Mouse (Mus musculus): ENCODE measurements around the gene 2700097O09Rik.
"Not testable (repeated sequence)": the region's sequence is repeated elsewhere in the genome, so short reads cannot be mapped to it uniquely, and the experiment has no call there.

2700097O09Rik gene

DNA sequence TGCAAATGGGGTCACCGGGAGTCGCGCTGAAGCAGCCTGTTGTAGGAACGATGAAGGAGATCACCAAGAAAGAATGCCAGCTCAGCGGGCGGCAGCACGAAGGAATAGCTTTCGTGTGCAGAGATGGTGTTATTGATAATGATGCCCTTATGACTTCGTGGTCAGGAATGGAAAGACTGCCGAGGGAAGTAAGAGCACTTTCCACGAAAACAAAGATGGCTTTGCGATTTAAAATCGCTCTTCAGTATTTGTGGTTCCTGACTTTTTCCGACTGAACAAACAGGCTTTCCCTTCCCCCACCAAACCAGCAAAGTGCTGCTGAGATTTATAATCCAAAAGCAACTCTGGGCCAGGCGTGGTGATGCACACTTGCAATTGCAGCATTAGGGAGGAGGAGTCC, 38.9 kb downstream of the 2700097O09Rik start:
- no peak for DNase-seq (ENCODE audit: low spot score)

GRCm38 (mm10) chr12:55027088-55027487, 52.8 kb downstream of the 2700097O09Rik start:
- DNase-seq (ENCODE audit: low spot score) = no peak

DNA sequence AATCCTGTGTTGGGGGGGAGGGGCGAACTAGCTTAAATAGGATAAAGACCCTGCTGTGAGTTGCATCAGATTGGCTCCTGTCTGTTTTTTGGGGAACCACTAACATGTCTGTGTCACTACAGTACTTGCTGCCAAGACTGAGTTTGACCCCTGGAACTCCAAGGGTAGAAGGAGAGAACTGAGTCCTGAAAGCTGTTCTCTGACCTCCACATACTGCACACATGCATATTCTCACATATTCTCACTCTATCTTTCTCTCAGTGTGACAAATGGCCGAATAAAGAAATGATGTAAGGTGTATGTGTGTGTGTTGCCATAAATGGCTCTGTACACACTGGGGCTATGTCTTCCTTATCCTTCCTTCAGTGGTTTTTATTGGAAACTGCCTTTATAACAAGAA, 56.6 kb downstream of the 2700097O09Rik start:
- no peak for DNase-seq (ENCODE audit: low spot score)

GRCm38 (mm10) chr12:55019421-55019877, 60.5 kb downstream of the 2700097O09Rik start:
- DNase-seq (ENCODE audit: low spot score) = peak; percentile 28

GRCm38 (mm10) chr12:55017119-55017721, 62.7 kb downstream of the 2700097O09Rik start:
- DNase-seq (ENCODE audit: low spot score) = no peak

- DNase-seq (ENCODE audit: low spot score) = no peak
These were observed 63.4 kb downstream of the 2700097O09Rik start for GRCm38 (mm10) chr12:55016339-55017118.

DNA sequence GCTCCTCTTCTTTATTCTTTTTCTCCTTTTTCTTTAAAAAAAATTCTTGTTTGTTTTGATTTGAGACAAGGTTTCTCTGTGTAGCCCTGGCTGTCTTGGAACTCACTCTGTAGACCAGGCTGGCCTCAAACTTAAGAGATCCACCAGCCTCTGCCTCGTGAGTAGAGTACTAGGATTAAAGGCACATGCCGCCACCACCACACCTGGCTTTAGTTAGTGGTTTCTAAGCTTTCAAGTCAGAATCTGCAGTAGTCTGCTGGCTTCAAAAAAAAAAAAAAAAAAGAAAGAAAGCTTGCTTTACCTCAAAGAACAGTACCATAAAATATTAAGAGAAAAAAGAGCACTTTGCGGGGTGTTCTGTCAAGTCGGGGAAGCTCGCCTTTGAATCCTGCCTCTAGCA, 64.5 kb downstream of the 2700097O09Rik start:
- no peak for DNase-seq (ENCODE audit: low spot score)

- no peak for DNase-seq (ENCODE audit: low spot score)
These were observed 66.1 kb downstream of the 2700097O09Rik start, which contains the start of gene Baz1a for GRCm38 (mm10) chr12:55013626-55014398. TSS of gene Baz1a (minus strand) at chr12:55014348.

DNA sequence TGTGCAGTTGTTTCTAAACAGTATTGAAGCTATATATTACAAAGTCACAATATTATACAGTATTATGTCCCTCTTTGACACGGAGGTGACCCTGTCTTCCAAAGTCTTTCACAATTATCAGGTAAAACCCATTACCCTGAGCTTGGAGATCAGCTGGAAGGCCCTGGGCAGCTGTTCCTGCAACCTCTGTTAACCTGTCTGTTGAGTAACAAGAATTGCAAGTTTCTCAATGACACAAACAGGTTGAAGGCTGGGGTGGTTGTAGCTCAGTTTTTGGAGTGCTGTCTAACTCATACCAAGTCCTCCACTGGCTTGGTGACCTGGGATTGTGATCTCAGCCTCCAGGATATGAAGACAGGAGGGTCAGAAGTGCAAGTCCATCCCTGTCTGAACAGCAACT, 66.9 kb downstream of the 2700097O09Rik start:
- no peak for DNase-seq (ENCODE audit: low spot score)

GRCm38 (mm10) chr12:55007361-55008008, 72.4 kb downstream of the 2700097O09Rik start:
- DNase-seq (ENCODE audit: low spot score) = no peak

GRCm38 (mm10) chr12:55006071-55006470, 73.8 kb downstream of the 2700097O09Rik start:
- no peak for DNase-seq (ENCODE audit: low spot score)

GRCm38 (mm10) chr12:55004396-55004795, 75.5 kb downstream of the 2700097O09Rik start:
- DNase-seq (ENCODE audit: low spot score) = no peak

DNA sequence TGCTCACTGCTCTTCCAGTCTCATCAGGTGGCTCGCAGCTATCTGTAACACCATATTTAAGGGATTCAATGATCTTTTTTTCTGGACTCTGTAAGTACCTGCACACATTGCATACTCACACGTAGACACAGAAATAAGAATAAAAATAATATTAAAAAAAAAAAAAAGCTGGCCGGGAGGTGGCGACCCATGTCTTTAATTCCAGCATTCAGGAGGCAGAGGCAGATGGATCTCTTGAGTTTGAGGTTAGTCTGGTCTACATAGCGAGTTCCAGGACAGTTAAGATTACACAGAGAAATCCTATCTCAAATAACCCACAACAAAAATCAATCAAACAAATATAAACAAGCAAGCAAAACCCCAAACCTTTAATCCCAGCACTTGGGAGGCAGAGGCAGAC, 76.1 kb downstream of the 2700097O09Rik start:
- no peak for DNase-seq (ENCODE audit: low spot score)

DNA sequence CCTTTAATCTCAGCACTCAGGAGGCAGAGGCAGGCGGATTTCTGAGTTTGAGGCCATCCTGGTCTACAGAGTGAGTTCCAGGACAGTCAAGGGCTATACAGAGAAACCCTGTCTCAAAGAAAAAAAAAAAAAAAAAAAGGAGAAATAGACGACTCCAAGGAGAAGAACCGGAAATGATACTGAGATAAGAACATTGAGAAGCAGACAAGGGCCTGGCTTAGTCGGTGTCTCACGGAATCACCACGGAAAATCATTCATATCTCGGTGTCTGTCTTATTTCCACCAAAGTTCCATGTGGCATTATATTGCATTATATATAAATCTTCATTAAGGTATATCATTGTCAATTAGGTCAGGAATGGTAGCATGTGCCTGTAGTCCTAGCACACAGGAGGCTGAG, 77.4 kb downstream of the 2700097O09Rik start:
- not testable (repeated sequence) for DNase-seq (ENCODE audit: low spot score)

DNA sequence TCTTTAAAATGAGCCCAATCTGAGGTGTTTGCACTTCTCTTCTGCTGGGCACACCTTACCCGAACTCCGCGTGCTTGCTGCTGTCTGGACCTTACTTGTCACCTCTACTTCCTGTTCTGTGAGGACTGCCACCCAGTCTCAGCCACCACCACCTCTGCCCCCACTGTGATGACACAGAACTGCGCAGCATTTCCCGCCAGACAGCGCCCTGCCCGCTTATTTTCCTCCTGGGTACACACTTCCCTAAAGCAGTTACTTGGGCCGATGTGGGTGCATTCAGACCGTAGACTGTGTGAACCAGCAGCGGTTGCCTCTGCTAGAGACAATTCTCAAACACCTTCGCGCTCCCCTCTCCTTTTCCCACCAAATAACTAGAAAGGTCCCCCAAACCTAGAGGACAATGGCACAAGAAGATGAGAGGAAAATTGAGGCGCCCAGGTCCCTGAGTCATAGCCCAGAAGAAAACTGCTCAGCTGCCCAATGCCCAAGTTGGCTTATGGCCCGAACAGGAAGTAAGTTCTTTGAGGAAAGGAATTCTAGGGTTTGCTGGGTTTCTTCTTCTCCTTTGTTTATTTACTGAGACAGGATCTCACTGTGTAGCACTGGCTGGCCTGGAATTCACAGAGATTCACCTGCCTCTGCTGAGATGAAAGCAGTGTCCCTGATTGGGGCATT, 80.8 kb downstream of the 2700097O09Rik start:
- peak; percentile 82 for DNase-seq (ENCODE audit: low spot score)

GRCm38 (mm10) chr12:54998411-54998810, 81.5 kb downstream of the 2700097O09Rik start:
- DNase-seq (ENCODE audit: low spot score) = no peak

- no peak for DNase-seq (ENCODE audit: low spot score)
These were observed 82.9 kb downstream of the 2700097O09Rik start for GRCm38 (mm10) chr12:54996979-54997474.

GRCm38 (mm10) chr12:54995965-54996364, 83.9 kb downstream of the 2700097O09Rik start:
- no peak for DNase-seq (ENCODE audit: low spot score)

Data from lung, postnatal 25 days (tissue).